Mouse (Mus musculus) kidney, postnatal 14 days (tissue): ENCODE measurements around the gene Ankrd35.
A peak's percentile ranks its signal among the peaks of the same experiment; 100 is the strongest.
"Not testable (repeated sequence)": the region's sequence is repeated elsewhere in the genome, so short reads cannot be mapped to it uniquely, and the experiment has no call there.

ENCODE experiments used
- DNase-seq: peaks from one replicate; pipeline ENCODE4 v3.0.0; 2022; ENCODE audit warnings: mixed read lengths

The Ankrd35 gene

DNA sequence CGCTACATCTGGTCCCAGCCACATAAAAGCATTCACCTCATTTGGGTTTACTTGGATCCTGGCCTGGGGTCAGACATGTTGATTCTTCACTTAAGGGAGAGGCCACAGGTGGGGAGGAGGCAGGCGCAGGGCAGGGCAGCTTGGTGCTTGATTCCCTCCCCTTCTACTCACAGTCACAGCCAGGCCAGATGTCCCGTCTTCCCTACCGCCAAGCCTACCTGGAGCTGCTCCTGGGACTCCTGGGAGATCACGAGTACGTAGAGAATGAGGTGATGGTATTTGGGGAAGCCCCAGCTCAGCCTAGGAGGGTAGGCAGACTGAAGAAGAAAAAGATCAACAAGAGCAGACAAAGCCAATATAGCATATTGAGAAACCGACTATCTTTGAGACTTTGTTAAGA, 37.1 kb downstream of the Ankrd35 start:
- DNase-seq: no peak

DNA sequence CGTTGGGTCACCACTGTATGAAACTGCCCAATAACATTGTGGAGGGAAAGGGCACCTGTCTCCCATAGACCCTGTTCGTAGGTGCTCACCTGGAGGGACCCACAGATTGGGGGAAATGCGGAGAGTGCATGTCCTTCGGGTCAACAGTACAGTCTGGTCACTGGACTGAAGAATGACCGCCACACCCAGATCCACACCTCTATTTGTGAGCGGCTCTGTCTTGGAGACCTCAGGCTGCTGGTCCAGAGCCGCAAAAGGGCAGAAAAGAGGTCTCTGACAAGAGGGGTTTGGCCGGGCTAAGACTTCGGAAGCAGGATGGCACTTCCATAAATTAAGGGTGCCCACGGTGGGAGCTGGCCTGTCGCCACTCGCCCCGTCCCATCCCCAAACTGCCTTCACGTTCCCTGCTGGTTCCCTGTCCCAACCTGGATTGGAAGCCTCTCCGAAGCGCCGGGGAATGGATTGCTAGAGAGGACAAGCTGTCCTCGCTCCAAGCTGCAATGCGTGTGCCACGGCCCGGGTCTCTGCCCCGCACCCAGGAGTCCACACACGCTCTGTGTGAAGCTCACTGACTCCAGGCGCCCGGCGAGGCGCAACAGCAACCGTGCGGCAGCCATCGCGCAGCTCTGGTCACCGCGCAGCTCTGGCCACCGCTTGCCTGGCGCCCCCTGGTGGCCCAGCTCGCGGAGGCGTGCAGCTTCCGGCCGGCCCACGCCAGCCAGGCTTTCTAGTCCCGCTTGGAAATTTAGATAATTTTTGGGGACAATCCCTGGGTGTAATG, 38.2 kb downstream of the Ankrd35 start, which contains the start of gene Nudt17:
Gene Nudt17 (minus strand): TSS at position 660 of the 781 bp plus-strand sequence.
- DNase-seq: peak; percentile 90

DNA sequence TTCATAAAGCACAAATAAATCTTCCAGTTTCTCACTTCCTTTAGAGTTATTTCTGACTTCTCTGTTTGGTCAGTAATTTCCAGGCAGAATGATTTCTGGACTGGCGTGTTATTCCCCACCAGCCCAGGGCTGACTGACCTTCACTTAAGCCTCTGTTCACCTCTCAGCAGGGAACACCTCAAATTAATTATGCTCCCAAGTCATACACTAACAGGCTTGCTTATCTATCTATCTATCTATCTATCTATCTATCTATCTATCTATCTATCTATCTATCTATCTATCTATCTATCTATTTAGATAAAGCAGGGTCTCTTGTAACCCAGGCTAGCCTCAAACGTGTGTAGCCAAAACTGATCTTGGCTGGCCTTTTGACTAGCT, 38.7 kb downstream of the Ankrd35 start:
- DNase-seq: no peak

DNA sequence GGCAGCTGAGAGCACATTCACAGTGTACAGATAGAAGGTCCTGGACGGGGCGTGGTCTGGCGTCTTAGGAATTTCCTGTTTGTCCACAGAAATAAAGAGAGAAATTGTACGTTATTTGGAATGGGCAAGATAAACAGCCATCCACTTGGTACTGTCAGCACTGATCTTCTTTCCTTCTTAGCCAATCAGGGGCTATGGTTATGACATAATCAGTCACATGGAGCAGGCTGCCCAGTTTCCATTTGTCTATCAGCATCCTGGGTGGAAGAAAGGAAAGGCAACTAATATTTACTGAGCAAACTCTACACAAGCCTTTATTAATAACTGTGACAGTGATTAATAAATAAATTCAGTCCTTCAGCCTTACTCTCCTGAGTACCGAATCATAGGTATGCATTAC, 44.4 kb downstream of the Ankrd35 start:
- no peak for DNase-seq

DNA sequence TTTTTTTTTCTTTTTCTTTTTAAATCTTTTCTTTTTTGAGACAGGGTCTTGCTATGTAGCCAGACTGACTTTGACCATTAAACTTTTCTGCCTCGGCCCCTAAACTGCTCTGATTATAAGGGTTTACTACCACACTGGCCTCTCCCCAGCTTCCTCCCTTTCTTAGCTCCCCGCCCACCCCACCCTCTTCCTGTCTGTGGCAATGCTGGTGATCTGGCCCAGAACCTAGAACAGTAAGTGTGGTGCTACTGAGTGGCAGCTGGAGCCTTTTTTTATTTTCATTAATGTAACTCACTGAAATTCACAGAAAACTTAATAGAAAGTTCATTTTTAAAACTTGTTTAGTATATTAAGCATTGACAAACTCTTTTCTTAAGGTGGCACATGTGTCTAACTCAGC, 45.9 kb downstream of the Ankrd35 start:
- no peak for DNase-seq

DNA sequence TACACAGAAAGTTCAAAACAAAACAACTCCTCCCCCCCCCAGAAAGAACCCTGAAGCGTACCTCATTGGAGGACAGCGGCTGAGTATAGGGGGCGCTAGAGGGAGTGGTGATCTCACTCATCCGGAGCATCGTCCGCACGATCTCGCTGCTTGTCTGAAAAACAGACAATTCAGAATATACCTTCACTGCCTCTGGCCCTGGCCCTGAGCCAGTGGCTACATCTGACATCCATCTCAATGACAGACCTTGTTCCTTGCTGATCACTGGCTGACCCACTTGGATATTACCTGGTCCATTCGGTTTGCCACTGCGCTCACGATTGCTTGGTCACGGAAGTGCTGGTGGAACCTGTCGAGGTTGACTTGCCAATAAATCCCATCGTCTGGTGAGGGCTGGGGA, 49.2 kb downstream of the Ankrd35 start:
- peak; percentile 30 for DNase-seq

DNA sequence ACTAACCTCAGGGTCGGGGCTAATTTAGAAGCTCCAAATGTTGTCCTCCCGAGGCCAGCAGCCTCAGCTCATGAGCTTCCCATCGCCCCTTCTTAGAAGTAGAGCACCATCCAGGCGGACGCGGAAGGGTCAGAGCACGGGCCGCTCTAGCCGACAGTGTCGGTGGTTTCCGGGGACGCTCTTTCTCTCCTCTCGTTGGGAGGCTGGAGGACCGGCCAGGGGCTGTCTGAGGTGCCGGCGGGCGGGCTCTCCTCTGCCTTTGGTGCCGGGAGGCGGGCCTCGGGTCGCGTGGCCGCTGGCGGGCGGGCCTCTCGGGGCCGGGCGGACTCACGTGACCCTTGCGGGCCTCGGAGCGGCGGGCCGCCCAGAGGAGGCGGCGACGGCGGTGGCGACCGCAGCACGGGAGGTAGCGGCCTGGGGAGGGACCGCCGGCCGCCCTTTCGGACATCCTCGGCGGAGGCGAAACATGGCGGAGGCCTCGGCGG, 57.5 kb downstream of the Ankrd35 start, which contains the start of the genes Polr3c and Rnf115:
Gene Polr3c (minus strand): TSS at position 286 of the 485 bp plus-strand sequence.
Gene Rnf115 (plus strand): TSS at position 322 of the 485 bp plus-strand sequence.
- DNase-seq: peak; percentile 98

DNA sequence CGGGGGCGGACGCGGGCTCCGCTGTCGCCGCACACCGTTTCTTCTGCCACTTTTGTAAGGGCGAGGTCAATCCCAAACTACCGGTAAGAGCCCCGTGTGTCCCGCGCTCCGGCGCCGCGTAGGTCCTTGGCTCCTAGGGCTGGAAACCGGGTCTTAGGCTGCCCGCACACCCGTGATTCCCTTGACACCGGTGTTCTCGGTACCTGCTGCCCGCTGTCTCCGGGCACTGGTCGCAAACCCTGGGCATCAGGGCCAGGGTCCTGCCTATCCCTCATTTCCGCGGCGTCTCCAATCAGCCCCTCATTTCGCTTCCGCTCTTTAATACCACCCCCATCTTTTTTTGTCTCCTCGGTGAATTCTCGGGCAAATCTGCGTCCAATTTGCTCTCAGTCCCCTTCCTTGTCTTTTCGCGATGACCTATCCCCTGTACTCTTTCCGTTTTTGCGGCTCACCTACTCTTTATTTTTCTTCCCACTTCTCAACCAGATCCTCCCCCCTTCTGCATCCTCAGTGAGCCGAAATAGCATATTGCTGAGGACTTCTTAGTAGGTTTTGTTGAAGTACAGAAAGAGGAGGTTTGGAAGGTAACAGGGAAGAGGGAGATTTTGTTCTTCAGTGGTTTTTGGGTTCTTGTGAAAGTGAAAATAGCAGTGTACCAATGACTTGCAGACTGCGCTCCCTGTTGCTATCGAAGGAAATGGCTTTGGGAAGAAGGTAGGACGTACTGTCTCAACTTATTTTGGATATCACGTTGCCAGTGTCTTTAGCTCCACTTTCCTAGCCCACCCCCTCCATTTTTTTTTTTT, 58.1 kb downstream of the Ankrd35 start:
- no peak for DNase-seq

DNA sequence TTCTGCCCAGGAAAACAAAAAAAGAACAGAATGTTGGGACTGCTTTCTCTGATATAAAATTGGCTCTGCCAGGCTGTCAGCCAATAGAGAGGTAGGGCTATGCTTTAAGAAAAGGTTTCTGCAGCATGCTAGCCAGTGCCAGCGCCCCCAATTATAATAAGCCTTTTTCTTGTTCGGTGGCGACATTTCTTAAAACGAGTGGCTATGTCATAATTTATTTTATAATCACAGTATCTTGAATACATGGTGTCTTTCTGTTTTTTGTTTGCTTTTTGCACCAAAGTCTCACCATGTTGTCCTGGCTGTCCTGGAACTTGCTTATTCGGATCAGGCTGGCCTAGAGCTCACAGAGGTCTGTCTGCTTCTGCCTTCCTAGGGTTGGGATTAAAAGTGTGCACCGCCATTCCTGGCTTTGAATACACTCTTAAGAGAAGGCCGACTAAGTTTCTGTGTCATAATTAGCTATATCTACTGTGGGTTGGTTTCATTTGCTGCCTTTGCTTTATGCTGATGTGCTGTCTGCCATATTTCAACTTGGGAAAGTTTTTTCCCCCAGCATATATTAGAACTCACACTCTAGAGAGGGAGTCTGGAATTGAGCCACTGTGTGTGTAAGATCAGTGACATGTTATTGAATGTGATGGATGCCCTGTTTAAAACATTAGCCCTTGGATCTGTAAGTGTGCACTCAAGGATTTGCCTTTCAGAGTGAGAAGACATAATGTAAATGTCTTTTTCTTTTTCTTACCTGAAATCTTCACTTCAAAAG, 58.9 kb downstream of the Ankrd35 start:
- DNase-seq: no peak

DNA sequence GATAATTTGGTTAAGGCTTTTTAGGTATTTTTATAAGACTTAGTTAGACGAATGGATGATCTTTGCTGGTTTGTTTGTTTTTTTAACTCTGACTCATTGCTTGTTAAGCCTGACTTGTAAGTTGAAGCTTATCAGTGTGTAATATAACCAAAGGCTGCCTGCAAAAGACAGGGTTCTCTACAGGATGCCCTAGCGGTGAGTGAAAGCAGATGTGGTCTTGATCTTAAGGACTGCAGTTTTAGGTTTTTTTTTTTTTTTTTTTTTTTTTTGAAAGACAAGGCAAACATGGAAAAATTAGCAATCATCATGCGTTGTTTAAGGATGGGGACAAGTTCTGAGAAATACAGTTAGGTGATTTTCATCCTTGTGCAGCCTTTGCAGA, 59.5 kb downstream of the Ankrd35 start:
- DNase-seq: no peak

DNA sequence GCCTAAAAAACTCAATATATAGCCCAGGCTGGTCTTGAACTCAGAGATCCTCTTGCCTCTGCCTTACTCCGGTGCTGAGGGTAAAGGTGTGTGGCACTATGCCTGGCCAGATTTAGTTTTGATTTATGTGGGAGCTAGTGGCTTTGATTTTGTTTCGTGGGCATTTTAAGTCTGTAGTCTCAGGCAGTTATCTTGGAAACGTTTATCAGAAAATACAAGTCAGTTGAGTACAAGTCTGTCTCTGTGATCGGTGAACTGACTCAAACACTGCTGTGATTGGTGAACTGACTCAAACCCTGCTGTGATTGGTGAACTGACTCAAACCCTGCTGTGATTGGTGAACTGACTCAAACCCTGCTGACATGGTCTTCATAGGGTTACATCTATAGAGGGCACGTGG, 60.9 kb downstream of the Ankrd35 start:
- DNase-seq: no peak

DNA sequence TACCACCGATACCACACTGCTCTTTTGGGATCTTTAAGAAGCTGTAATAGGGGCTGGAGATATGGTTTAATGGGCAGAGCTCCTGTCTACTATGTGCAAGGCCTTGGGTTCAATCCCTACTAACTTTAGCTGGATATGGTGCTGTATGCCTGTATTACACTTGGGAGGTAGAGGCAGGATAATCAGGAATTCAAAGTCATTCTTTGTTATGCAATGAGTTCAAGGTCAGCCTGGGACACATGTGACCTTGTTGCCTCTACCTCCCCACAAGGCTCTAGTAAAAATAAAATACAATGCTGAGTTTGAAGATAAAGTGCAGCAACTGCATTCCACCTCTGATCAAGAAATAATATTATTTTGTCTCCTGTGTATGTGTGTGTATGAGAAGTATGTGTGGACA, 64.1 kb downstream of the Ankrd35 start:
- DNase-seq: no peak

DNA sequence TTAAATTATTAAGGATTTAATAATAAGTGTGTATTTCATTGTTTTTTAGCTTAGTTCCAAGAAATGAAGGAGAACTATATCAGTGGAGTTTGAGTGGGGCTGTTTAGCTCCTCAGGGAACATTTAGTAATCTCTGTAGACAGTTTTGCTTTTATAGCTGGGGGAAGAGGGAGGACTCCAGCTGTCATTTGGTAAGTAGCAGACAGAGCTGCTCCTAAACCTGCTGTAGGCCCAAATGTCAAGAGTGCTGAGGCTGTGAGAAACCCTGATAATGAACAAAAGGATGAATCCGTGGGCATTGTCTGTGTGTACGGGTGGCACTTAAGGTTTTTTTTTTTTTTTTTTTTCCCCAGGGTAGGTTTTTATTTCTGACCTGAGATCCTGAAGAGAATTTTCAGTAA, 65.3 kb downstream of the Ankrd35 start:
- no peak for DNase-seq

DNA sequence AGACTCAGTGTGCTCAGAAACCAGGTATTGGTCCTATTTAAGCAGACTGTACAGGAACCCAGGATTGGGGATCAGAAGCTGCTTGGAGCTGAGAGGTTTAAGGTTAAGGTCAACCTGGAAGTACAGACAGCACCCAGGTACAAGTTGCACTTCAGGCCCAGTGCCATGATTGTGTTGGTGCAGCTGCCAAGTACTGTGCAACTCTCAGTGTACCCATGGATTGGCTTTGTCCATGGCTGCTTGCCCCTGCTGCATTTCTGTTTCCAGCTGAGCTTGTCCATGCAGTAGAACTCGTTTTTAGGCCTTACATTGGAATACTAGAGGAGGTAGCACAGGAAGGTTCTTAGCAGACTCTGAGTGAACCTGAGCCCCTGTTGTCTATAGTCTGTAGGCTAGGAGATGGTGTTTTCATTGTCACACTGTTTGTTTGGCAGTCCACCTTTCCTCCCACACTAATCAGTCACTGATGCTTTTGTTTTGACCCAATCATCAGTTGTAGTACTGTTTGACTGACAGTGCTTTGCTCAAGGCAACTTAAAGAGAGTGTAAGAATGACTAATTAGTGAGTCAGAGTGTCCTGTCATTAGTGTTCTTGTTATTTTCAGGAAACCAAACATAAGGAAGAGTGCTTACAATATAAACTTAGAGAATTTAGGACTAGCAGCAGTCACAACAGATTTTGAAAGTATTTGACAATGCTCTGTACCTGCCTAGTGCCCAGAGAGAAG, 67.2 kb downstream of the Ankrd35 start:
- DNase-seq: no peak

DNA sequence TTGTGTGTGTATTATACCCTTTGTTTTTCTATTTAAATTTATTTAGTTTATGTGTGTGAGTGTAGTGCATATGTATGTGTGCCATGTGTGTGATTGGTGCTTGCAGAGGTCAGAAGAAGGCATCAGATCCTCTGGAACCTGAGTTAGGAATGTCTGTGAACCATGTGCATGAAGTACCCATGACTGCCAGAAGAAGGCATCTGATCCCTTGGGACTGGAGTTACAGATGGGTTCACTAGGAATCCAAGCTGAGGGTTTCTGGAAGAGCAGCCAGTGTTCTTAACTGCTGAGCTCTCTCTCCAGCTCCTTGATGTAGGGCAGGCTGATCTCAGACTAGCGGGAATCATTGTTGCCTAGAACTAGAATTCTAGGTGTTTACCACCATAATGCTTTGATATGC, 68.1 kb downstream of the Ankrd35 start:
- DNase-seq: no peak

DNA sequence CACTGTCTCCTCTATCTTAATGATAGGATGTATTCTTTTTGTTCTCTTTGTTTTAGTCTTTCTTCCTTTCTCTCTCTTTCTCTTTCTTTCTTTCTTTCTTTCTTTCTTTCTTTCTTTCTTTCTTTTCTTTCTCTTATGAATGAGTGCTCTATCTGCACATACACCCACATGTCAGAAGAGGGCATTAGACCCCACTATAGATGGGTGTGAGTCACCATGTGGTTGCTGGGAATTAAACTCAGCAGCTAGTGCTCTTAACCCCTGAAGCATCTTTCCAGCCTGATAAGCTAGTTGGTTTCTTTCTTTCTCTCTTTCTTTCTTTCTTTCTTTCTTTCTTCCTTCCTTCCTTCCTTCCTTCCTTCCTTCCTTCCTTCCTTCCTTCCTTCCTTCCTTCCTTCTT, 70.3 kb downstream of the Ankrd35 start:
- not testable (repeated sequence) for DNase-seq
